Mouse (Mus musculus) myocyte (in vitro differentiated cells): ENCODE measurements around the gene Irgm1.
"Not testable (repeated sequence)": the region's sequence is repeated elsewhere in the genome, so short reads cannot be mapped to it uniquely, and the experiment has no call there.

Experiments
- CEBPB ChIP-seq: IDR thresholded peaks from 2 replicates; pipeline ENCODE4 v1.6.1; 2011; ENCODE audit warnings: mild to moderate bottlenecking, moderate library complexity; ENCODE audit not compliant: poor library complexity, insufficient read depth, severe bottlenecking
- E2F4 ChIP-seq: IDR thresholded peaks from one replicate; pipeline ENCODE4 v1.6.1; 2011; ENCODE audit warnings: mild to moderate bottlenecking, control low read depth, moderate library complexity; ENCODE audit not compliant: insufficient read depth
- MAX ChIP-seq: IDR thresholded peaks from one replicate; pipeline ENCODE4 v1.6.1; 2011; ENCODE audit warnings: low read depth, mild to moderate bottlenecking, control low read depth
- POLR2A ChIP-seq: IDR thresholded peaks from one replicate; pipeline ENCODE4 v1.6.1; 2011; ENCODE audit warnings: low read depth, mild to moderate bottlenecking, control low read depth, moderate library complexity; ENCODE audit not compliant: insufficient read length
- POLR2AphosphoS2 ChIP-seq: IDR thresholded peaks from one replicate; pipeline ENCODE4 v1.6.1; 2011; ENCODE audit warnings: low read depth, control low read depth; ENCODE audit not compliant: insufficient read length
- REST ChIP-seq: IDR thresholded peaks from one replicate; pipeline ENCODE4 v1.6.1; 2011; ENCODE audit warnings: mild to moderate bottlenecking, control low read depth, moderate library complexity; ENCODE audit not compliant: insufficient read depth, insufficient read length
- SRF ChIP-seq: IDR thresholded peaks from one replicate; pipeline ENCODE4 v1.6.1; 2011; ENCODE audit warnings: low read depth; ENCODE audit not compliant: control insufficient read depth, insufficient read length
- TCF12 ChIP-seq: IDR thresholded peaks from one replicate; pipeline ENCODE4 v1.6.1; 2011; ENCODE audit warnings: mild to moderate bottlenecking, control low read depth; ENCODE audit not compliant: poor library complexity, insufficient read depth, severe bottlenecking
- TCF3 ChIP-seq: IDR thresholded peaks from one replicate; pipeline ENCODE4 v1.6.1; 2011; ENCODE audit warnings: low read depth, control low read depth; ENCODE audit not compliant: insufficient read length
- USF1 ChIP-seq: IDR thresholded peaks from one replicate; pipeline ENCODE4 v1.6.1; 2011; ENCODE audit warnings: low read depth, mild to moderate bottlenecking, control low read depth, moderate library complexity

DNA sequence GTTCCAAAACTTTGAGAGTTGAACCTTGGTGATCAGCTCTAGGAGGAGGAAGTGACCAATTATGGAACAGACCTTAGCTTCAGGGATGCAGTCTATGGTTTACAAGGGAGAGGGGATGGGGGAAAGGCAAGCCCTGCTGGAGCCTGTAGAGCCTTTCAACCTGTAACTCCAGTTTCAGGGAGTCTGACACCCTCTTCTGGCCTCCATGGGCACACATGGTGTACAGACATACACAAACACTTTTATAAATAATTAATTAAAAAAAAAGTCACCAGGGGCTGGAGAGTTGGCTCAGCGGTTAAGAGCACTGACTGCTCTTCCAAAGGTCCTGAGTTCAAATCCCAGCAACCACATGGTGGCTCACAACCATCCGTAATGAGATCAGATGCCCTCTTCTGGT is 25.1 kb downstream of the Irgm1 start:
- not testable (repeated sequence) for TF ChIP-seq CEBPB, POLR2A, MAX, E2F4, REST, SRF, TCF3, TCF12, USF1, POLR2AphosphoS2
